ENCODE assay signal across 32 mouse cellular contexts in the genomic region with DNA sequence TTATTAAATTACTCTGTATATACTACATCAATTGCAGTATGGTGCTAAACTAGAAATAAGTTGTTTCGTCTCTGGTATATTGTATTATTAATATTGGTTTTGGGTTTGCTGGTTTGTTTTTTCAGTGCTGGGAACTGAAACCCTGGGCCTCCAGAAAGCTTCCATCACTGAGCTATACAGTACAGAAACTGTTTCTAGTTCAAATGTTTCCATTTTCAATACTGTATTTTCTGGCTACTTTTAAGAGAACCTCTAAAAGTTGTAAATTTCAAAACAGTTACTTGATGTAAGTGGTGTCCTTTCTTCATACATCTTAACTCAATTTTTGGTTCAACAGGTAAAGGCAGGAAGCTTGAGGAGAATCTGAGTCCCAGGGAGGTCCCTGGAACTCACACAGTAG.
"Had no signal": no experiment of that assay in that cellular context is flagged by ENCODE, and none has a peak within 500 bp of the region (broad histone marks: within the 10 kb centered on the region; RNA-seq: fewer than 3 reads in every experiment).

No protein-coding gene starts in this region.

- H3K4me3 ChIP-seq: heart, embryonic 10.5 days; heart, embryonic 12.5 days; heart, embryonic 13.5 days; heart, embryonic 15.5 days; hindbrain, embryonic 10.5 days; hindbrain, embryonic 12.5 days; hindbrain, embryonic 13.5 days; hindbrain, embryonic 15.5 days; intestine, embryonic 15.5 days; kidney, embryonic 15.5 days; layer of hippocampus, adult 2 months; left cerebral cortex, adult 2 months had no signal

- H3K4me2 ChIP-seq: heart, embryonic 11.5 days; heart, embryonic 12.5 days; heart, embryonic 13.5 days; heart, embryonic 15.5 days; hindbrain, embryonic 12.5 days; hindbrain, embryonic 13.5 days; hindbrain, embryonic 14.5 days; hindbrain, embryonic 15.5 days; intestine, embryonic 15.5 days; kidney, embryonic 15.5 days had no signal

- H3K9ac ChIP-seq: heart, embryonic 12.5 days; heart, embryonic 13.5 days; heart, embryonic 15.5 days; hindbrain, embryonic 12.5 days; hindbrain, embryonic 13.5 days; hindbrain, embryonic 14.5 days; hindbrain, embryonic 15.5 days; intestine, embryonic 15.5 days; kidney, embryonic 15.5 days had no signal

- DNase-seq: heart, postnatal 10 days; heart, postnatal 14 days; heart, postnatal 36 days; heart, postnatal 4 days; kidney, adult 11 months; kidney, adult 18-20 months; kidney, adult 2 months; kidney, adult 8-10 months; kidney, adult 9 months; kidney, postnatal 10 days; kidney, postnatal 14 days; kidney, postnatal 25 days; kidney, postnatal 36 days; kidney, postnatal 4 days; layer of hippocampus, adult 9-11 months; layer of hippocampus, postnatal 36 days had no signal

- H3K36me3 ChIP-seq: intestine, embryonic 15.5 days had no signal

- H3K4me1 ChIP-seq: heart, embryonic 10.5 days; heart, embryonic 12.5 days; heart, embryonic 13.5 days; heart, embryonic 15.5 days; hindbrain, embryonic 10.5 days; hindbrain, embryonic 12.5 days; hindbrain, embryonic 13.5 days; hindbrain, embryonic 15.5 days; intestine, embryonic 15.5 days; kidney, embryonic 15.5 days had no signal

- H3K27me3 ChIP-seq: heart, embryonic 12.5 days; heart, embryonic 13.5 days; heart, embryonic 15.5 days; hindbrain, embryonic 12.5 days; hindbrain, embryonic 13.5 days; hindbrain, embryonic 15.5 days; intestine, embryonic 15.5 days; kidney, embryonic 15.5 days had no signal

- H3K27ac ChIP-seq: heart, embryonic 10.5 days; heart, embryonic 13.5 days; heart, embryonic 15.5 days; hindbrain, embryonic 10.5 days; hindbrain, embryonic 12.5 days; hindbrain, embryonic 13.5 days; hindbrain, embryonic 14.5 days; hindbrain, embryonic 15.5 days; hindbrain, postnatal 0 days; intestine, embryonic 15.5 days; kidney, embryonic 15.5 days; kidney, postnatal 0 days; layer of hippocampus, adult 2 months; left cerebral cortex, adult 2 months had no signal

- H3K9me3 ChIP-seq: heart, embryonic 10.5 days; heart, embryonic 12.5 days; heart, embryonic 13.5 days; heart, embryonic 15.5 days; hindbrain, embryonic 10.5 days; hindbrain, embryonic 12.5 days; hindbrain, embryonic 13.5 days; hindbrain, embryonic 15.5 days; intestine, embryonic 15.5 days; kidney, embryonic 15.5 days had no signal
